Mouse (Mus musculus): ENCODE measurements around the gene C530008M17Rik.

- no peak for TF ChIP-seq CTCF (IDR thresholded peaks at IDR 0.05; ENCODE audit: insufficient read depth, low read length)
- no peak for TF ChIP-seq POLR2A (IDR thresholded peaks at IDR 0.05; ENCODE audit: borderline replicate concordance, extremely low read depth, low read depth, low read length)
These were observed 41.0 kb upstream of the C530008M17Rik start for GRCm38 (mm10) chr5:76615276-76615675.

Data from lung, adult 2 months (tissue).